Mouse (Mus musculus) embryo, embryonic 9.5 days (tissue): Measurements from ENCODE around the gene Tgfbr3.
"Not testable (repeated sequence)": the region's sequence is repeated elsewhere in the genome, so short reads cannot be mapped to it uniquely, and the experiment has no call there.

Experiments
- DNase-seq: peaks from one replicate; pipeline ENCODE4 v3.0.0-alpha.2; 2017; ENCODE audit errors: extremely low spot score

Gene Tgfbr3

DNA sequence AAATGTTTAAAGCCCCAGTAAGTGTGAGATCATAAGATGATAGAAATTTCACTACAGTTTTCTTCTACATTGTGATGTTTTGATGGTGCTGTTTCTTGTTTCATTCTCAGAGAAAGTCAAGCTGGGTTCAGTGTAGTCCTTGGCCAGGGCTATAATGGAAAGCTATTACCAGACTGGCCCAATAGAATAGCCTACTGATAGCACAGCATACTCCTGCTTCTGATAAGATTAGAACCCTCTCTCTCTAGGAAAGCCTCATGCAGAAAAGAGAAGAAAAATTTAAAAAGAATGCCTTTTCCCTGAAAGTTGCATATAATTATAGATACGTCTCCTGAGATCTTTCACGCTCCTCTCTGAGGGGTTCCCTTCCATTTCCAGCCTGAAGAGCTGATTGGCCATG lies 46.0 kb downstream of the Tgfbr3 start:
- DNase-seq, result no peak

DNA sequence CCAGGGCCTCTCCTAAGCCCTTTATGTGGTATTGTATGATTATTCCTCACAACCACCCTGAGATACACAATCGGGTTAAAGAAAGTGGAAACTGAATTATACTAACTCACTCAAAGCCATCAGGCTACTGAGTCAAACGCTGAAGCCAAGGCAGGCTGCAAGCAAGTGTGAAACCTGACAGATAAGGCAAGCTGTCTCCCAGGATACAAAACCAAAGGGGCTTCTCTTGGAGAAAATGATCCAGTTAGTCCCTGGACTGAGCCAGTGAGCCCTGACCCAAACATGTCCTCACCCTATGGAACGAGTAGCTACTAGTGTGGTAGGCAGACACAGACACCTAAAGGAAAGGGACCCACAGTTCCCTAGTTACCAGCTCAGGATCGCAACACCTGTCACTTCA lies 46.4 kb downstream of the Tgfbr3 start:
- no peak for DNase-seq

DNA sequence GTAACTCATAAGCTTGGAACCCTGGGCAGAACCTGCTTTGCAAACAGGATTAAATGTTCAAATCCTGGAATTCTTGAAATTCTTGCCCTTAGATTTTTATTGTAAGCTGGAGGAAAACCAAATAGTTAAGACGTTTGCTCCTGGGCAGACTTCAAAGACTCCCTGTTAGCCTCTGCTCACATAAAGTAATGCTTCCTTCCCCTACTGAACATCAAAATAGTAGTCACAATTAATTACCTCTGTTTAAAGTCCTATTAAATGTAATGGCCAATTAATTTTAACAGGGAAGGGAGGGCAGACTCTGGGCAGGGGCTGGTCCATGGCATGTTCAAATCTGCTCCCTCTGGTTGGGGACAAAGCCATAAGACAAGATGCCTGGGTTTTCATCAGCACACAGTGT lies 49.2 kb downstream of the Tgfbr3 start:
- DNase-seq, result no peak

DNA sequence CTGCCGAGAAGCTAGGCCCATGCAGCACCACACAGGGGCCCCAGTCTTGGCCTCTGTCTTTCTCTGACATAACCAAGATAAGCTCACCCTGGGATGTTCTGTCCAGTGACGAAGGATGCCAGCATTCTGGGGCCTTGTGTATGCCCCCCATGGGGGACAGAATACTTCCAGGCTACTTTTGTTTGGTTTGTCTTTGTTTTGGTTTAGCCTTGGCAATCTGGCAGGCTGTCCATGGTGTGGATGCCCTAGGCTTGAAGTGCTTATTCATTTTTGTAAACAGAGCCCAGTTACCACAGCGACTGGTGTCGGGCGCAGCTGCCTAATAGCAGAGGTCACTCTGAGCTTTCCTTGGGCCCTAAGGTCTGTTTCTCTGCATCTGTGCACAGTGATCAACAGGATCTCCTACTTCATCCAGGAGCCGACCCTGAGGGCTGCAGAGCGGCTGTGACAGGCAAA lies 51.4 kb downstream of the Tgfbr3 start:
- DNase-seq, result no peak

DNA sequence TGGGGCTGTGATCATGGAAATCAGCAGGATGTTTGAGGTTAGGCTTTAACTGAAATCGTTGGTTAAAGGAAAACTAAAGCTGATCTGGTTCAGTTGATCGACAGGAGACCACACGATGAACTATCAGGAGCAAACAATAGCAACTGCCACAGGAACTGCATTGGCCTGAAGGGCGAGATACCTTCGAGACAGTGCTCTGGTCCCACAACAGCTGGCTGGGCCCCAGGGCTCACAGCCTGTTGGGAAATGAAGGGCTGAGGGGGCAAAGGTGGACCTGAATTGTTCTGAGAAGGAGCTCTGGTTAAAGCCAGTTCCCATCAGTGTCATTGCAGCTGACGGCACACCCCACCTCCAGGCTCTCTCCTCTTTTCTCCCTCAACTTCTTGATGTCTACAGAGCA lies 52.5 kb downstream of the Tgfbr3 start:
- DNase-seq, result no peak

DNA sequence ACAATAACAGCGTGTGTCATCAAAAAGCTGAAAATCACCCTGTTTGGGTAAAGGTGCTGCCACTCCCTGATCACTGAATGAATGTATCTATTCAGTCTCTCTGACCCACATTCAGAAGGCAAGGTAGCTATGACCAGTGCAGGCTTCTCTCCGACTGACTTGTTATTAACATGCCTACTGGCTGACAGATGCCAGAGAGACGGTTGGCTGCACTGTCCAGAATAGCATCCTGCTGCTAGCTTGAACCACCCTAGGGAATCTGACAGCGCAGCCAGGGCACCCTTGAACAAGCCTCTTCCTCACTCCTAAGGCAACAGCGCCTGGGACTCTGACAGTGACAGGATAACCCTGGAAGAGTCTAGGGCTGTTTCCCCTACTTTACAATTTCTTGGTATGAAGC lies 53.4 kb downstream of the Tgfbr3 start:
- DNase-seq, result no peak

DNA sequence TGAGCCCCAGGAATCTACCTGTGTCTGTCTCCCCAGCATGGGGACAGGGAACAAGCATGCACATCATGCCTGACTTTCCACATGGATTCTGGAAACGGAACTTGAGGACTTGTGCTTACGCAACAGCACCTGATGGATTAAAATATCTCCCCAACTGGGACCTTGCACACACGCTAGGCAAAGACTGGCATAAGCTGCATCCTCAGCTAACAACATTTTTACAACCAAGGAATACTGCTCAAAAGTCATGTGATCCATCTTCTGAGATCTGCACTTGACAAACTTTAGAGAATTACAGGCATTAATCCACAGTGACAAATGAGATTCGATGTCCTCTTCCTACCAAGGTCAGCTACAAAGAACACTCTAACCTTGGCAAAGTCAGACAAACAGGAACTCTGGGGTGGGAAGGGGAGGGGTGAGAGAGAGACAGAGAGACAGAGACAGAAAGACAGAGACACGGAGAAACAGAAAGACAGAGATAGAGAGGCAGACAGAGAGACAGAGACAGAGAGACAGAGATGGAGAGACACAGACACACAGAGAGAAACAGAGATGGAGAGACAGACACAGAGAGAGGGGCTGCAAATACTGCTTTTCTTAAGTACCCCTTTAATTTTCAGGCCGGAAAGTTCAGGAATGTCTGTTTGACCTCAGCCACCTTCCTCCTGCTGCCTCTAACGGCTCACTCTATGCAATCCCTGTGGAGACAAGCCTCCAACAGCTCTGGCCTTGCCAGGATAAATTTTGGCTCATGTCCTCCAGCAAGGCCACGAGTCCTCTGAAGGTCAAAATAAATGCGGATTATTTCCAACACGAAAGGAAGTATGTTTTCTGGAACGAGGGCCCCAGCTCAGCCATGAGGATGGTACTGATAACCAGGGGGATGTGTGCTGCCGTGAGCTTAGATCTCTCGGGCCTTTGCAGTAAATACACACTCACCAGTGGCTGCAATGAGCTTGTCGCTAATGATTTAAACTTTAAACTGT lies 55.8 kb downstream of the Tgfbr3 start:
- no peak for DNase-seq

DNA sequence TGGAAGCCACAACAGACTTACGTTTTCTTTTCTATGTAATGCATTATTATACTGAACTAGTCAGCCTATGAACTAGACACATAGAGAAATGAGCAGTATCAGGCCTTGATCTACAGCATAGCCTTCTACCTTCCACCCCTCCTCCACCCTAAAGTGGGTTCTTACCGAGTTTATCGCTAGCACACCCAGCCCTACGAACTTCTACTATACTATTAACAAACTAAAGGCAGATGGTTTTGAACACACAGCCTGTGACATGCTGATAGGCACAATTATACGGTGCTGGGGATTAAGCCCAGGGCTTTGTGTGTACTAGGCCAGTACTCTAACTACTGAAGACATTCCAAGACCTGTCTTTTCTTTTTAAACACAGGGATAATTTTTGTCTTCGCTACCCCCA lies 59.2 kb downstream of the Tgfbr3 start:
- DNase-seq, result no peak

DNA sequence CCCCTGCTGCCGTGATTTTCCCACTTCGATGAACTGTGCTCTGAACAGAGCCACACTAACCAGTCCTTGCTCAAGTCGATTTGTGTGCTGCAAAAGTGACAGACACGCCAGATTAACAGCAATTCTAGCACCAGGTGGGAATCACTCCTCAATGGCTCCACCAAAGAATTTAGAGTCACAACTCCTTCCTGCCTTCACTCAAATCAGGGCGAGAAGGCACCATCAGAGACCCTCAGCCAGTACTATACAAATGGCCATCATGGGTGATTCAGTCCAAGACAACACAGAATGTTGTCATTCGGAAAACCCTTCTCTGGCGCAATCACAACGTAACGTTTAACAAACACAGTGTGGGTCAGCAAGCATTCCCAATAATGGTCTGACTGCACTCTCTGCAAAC lies 60.4 kb downstream of the Tgfbr3 start:
- no peak for DNase-seq

DNA sequence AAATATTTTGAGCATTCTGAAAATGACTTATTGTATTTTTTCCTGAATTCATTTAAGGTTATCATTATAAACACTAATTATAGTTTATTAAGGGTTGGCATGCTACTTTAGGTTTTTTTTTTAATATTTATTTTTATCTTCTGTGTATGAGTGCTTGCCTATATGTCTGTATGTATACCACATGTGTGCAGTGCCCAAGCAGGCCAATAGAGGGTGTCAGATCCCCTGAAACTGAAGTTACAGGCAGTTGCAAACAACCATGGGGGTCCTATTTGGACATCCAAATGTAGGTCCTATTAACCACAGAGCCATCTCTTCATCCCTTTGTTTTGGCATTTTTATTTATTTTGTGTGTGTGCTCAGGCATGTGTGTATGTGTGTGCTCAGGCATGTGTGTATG lies 61.8 kb downstream of the Tgfbr3 start:
- no peak for DNase-seq

DNA sequence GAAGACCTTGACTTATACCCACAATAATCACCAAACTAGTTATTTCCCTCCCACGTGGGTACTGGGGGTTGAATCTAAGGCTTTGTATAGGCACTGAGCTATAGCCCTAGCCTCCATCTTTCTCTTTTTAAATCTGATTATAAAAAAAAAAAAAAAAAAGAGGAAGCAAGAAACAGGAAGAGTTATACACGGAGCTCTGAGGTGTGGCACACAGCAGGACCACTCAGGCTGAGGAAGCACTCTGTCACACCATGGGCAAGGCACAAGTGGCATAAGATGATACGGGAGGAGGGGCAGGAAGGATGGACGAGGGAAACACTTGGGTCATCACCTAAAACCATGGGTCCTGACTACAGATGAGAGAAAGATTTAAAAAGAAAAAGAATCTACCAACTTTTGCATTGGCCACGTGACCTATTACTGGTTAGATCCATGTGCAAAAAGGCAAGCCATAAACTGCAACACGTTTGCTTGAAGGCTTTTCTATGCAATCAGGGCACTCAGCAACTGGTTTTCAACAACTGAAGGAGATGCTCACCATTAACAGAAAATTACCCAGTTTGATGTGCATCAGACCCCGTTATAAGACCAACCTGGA lies 64.5 kb downstream of the Tgfbr3 start:
- DNase-seq, result no peak

DNA sequence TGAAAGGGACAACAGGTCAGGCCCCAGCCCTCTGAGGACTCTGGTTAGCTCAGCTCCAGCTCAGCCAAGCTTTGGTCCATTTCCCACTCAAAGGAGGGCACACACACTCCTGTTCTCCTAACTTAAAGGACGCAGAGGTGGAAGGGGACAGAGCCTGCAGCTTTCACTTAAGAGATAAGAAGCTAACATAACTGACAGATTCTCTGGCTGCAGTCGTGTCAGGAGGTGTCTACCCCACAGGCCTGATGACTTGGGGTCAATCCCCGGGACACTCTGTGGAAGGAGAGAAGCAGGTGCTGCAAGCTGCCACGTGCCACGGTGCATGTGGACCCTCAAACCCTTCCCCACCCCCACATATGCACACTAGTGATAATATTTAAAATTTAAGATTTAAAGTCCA lies 65.3 kb downstream of the Tgfbr3 start:
- DNase-seq, result no peak

DNA sequence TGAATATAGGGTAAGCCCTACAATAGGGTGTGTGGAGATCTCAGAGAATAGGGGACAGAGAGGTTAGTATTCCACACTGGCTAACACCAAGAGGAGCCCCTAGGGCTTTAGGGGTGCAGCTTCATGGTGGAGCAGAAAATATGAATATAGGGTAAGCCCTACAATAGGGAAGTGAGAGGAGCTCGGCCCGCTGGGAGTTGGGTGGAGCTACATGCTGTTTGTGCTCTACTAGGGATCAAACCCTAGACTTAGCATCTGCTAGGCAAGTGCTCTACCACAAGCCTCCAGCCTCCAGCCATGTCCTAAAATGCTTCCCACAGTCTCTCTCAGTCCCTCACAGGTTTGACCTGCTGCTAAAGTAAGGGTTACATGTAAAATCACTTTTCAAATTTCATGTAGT lies 65.9 kb downstream of the Tgfbr3 start:
- not testable (repeated sequence) for DNase-seq

DNA sequence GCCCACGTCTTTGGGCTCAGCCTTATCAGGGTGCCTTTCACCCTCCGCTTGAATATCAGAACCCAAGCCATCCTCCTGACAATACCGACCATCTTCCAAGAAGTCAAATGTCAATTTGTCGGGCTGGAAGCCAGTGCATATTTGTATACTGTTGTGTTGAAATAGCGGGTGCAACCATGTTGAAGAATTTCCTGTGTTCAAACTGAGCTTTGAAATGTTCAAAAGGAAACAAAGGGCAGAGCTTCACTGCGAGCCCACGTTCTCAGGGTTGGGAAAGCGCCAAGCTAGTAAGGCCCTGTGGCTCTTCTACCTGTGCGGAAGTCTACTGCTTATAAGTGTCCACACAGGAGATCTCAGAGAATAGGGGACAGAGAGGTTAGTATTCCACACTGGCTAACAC lies 66.4 kb downstream of the Tgfbr3 start:
- DNase-seq, result no peak

DNA sequence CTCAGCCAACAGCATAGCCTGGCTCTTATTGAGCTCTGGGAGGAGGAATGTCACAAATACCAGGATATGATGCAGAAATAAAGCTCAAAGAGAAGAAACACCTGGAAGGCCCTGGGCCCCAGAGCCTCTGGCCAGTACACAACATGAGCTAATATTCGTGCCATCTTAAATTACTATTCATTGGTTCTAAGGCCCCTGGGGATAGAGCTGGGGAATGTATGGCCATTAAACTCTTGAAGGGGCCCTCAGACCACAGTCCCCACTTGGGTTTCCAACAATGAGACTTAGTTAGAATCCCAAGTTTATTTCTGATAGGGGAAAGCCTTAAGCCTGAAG lies 66.8 kb downstream of the Tgfbr3 start:
- DNase-seq, result no peak

DNA sequence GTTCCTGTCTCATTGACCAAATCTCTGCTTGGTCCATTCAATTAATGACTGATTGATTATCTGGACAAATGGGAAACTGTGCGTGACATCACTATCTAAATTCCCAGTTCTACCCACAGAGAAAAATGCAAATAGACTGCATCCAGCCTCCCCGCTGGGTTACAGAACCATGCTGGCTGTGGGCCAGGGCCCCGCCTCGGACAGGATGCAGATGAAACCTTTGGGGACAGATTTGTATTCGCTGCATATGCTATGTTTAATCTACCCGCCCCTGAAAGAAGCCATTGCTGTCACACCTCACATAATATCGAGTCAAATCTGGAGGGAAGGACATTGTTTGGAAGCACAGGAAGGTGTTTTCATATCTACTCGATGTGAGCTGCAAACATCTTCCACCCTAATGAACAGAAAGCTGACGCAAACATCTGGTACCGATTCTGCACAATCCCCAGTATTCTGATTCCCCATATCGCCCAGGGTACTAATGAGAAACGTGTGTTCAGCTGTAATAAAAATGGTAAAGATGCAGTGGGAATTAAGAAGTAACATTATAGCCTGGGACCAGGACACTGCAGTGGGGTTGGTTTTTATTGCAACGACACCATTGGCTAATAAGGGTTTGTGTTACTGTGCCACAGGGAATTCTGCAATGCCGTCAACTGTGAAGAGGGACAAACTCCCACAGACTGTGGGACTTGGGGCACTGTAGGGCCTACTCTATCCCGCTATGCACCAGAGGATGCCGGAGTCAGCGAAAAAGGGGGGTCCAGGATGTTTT lies 67.3 kb downstream of the Tgfbr3 start:
- no peak for DNase-seq

DNA sequence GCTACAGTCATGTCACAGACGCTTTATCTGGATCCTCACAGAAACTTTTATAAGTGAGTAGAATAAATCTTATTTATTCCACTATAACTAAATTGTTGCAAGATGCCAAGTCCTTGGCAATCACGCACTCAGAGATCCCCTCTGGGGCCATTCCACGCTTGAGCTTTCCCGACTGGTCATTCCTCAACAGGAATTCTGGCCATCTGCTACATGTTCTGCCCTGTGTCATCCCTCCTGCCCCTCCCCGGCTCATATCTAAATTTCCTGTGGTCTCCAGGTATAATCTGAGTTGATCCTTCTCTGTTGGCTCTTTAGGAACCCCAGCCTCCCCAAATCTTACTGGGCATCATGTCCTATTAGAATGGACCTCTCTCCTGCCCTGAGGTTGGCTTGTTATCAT lies 68.5 kb downstream of the Tgfbr3 start:
- no peak for DNase-seq

DNA sequence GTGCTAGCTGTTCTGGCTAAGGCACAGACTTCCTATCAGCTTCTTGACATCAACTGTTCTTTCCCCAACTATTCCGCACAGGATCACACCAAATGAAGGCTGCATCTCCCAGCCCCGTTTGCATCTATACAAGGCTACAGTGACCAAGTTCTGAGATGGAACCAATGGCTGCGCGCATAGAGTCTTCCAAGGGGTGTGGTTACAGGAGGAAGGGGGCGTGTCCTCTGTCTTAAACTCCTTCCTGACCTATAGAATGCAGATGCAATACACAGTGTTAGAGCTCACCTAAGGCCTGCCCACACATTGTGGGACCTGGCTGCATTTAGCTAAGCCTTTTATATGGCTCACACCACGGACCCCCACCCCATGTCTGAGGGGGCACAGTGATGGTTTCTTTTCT lies 69.5 kb downstream of the Tgfbr3 start:
- no peak for DNase-seq

DNA sequence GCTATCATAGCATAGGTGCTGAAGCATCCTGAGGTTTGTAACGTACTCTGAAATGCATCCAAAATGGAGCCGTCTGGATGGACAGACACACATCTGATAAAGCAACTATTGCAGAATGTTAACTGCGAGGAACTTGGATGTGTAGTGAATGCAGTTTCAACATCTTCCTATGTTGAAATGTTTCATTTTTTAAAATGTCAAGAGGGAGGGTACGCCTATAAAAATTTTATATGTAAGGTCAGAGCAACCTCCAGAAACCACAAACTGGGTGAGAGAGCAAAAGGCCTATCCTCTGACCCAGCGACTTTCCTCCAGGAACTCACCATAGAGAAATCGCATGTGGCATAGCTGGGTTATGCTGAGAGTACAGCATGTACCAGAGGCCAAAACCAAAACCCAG lies 70.1 kb downstream of the Tgfbr3 start:
- DNase-seq, result no peak

DNA sequence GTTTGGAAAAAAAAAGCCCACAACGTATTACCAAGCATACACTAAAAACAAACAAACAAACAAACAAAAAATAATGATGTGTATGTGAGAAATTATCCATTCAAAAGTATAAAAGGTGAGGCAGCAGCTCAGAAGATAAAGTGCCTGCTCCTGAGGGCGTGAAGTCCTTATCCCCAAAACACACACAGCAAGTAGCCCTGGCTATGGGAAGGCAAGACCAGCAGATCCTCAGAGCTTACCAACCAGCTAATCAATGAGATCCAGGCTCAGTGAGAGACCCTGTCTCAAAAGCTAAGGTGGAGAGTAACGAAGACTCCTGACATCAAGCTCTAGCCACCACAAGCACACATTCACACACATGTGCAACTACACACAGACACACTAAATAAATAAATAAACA lies 70.8 kb downstream of the Tgfbr3 start:
- no peak for DNase-seq

DNA sequence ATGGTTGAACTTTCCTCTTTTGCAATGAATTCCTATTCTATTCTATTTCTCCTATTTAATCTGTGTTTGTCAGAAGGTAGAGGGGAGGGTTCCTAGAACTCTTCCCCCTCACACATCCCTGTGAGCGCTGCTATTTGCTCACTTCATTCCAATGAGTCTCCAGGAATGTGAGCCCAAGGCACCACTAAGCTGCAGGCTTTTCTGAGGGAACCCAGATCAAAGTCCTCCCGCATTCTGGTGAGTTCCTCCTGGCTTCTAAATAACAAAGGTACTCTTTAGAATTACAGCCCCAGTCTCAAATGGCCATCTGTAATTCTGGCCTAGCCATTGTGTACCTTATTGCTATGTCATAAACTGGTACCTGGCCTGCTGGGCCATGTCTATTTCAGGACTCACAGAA lies 72.3 kb downstream of the Tgfbr3 start:
- DNase-seq, result no peak

DNA sequence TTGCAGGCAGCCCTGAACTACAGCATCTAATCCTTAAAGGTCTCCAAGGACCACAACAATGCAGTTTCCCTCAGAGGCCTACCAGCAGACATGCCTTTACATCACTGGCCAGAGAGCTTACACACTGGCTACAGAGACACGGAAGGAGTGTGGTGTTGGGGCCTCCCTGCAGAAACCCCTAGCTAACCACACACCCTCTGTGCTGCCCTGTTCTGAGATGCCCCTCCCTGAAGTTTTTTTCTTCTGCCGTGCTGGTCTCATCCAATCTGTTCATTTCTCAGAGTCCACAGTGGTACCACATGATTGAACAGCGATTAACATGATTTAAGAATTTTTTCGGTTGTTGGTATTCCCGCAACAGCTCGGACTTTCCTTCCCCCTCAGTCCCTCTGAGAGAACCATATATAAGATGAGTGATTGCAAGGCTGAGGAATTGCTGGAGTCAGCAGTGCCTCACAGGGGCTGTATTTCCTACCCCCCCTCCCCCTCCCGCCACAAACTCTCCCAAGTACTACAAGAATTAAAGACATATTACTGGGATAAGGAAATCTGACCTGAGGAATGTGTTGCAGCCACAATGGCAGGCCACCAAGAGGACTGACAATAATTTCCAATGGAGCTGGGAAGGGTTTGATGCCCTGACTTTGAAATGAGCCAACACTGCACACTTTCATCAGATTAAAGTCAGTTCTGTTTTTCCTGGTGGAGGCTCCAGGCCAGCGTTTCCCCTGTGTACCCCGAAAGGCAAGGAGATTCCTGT lies 75.9 kb downstream of the Tgfbr3 start:
- no peak for DNase-seq
